Mouse (Mus musculus) kidney, postnatal 0 days (tissue): ENCODE results near the gene Cacna1c. TPM values are rescaled to one million over a fixed set of nuclear protein-coding genes. Genes with fewer than 3 reads are reported as not detected.

Source experiments
- ATAC-seq: fragments of 200-750 bp; cut with Nextera tagmentation; replicated peaks from 2 replicates; pipeline ENCODE4 v1.8.0; 2017; ENCODE audit warnings: low read depth, moderate number of reproducible peaks, moderate TSS enrichment, moderate library complexity; ENCODE audit not compliant: low FRiP score
- DNase-seq: peaks from one replicate; pipeline ENCODE4 v3.0.0-alpha.2; 2016; ENCODE audit warnings: low spot score
- H3K27ac ChIP-seq: fragments of 300-500 bp; sonication (generic); 2 replicates; pipeline ENCODE4 v1.5.1; 2014; ENCODE audit warnings: mild to moderate bottlenecking
- H3K27me3 ChIP-seq: fragments of 300-500 bp; sonication (generic); 2 replicates; pipeline ENCODE4 v1.6.1; 2014; ENCODE audit warnings: low read length, mixed read lengths; ENCODE audit not compliant: insufficient read depth
- H3K36me3 ChIP-seq: fragments of 300-500 bp; sonication (generic); 2 replicates; pipeline ENCODE4 v1.6.1; 2014; ENCODE audit warnings: low read length, mixed read lengths; ENCODE audit not compliant: insufficient read depth
- H3K4me1 ChIP-seq: fragments of 300-500 bp; sonication (generic); replicated peaks from 2 replicates; pipeline ENCODE4 v1.6.1; 2014; ENCODE audit warnings: antibody characterized with exemption, low read length, mixed read lengths; ENCODE audit not compliant: insufficient read depth
- H3K4me2 ChIP-seq: fragments of 300-500 bp; sonication (generic); 2 replicates; pipeline ENCODE4 v1.6.1; 2014; ENCODE audit warnings: mild to moderate bottlenecking, low read length, moderate library complexity, mixed read lengths
- H3K4me3 ChIP-seq: fragments of 300-500 bp; sonication (generic); replicated peaks from 2 replicates; pipeline ENCODE4 v1.5.1; 2014; ENCODE audit warnings: low read depth, low read length
- H3K9ac ChIP-seq: fragments of 300-500 bp; sonication (generic); 2 replicates; pipeline ENCODE4 v1.6.1; 2014; ENCODE audit warnings: low read depth, low read length
- H3K9me3 ChIP-seq: fragments of 300-500 bp; sonication (generic); replicated peaks from 2 replicates; pipeline ENCODE4 v1.6.1; 2016; ENCODE audit warnings: low read length, inconsistent platforms, mixed read lengths
- CTCF ChIP-seq: IDR thresholded peaks from 2 replicates; pipeline ENCODE4 v1.5.1; 2016; ENCODE audit warnings: antibody characterized with exemption, low read depth, mild to moderate bottlenecking, moderate library complexity
- WGBS: fragments of 180-500 bp; shearing (Covaris S2); extraction: QIAGEN DNeasy Blood & Tissue Kit; methylation state at CpG from one replicate; pipeline ENCODE4 v1.1.7; 2014; 5-methylcytosine and 5-hydroxymethylcytosine counted together
- polyA plus RNA-seq: library from polyadenylated mRNA; unstranded; fragments of >200 nt; fragmentation: Nextera tagmentation; extraction: Ambion mirVana; gene quantifications from 2 replicates; pipeline ENCODE4 v1.2.1, GENCODE M21; 2015

Cacna1c gene
- polyA plus RNA-seq, 1 experiment from 2014 or later, result 1.3 TPM

- 51% methylated on average over 8 of the region's 8 CpGs for WGBS
- H3K4me1 ChIP-seq, result no peaks in the 10 kb centered on the region
- no peaks in the 10 kb centered on the region for H3K9me3 ChIP-seq
- H3K27me3 ChIP-seq, result no peaks in the 10 kb centered on the region
- H3K27ac ChIP-seq, result no peak overlapping the region
- no peak for TF ChIP-seq CTCF
- DNase-seq (no peak), ATAC-seq (no peak)
- H3K9ac ChIP-seq, result no peak overlapping the region
- H3K4me2 ChIP-seq, result no peak overlapping the region
- H3K36me3 ChIP-seq, result no peaks in the 10 kb centered on the region
- H3K4me3 ChIP-seq, result no peak overlapping the region
Observed at GRCm38 (mm10) chr6:119047340-119047739, 148.9 kb downstream of the Cacna1c start.

GRCm38 (mm10) chr6:119045498-119045897 lies 150.7 kb downstream of the Cacna1c start:
- 87% methylated on average over 7 of the region's 7 CpGs for WGBS
- Histone ChIP-seq H3K4me3 (no peak overlapping the region), H3K9ac (no peak overlapping the region), H3K9me3 (no peaks in the 10 kb centered on the region), H3K4me2 (no peak overlapping the region), H3K27me3 (no peaks in the 10 kb centered on the region), H3K27ac (no peak overlapping the region), H3K4me1 (no peaks in the 10 kb centered on the region), H3K36me3 (no peaks in the 10 kb centered on the region)
- TF ChIP-seq CTCF, result no peak
- DNase-seq (no peak), ATAC-seq (no peak)

GRCm38 (mm10) chr6:119044148-119044547 lies 152.1 kb downstream of the Cacna1c start:
- no peak for ATAC-seq
- Histone ChIP-seq H3K4me1 (no peaks in the 10 kb centered on the region), H3K9ac (no peak overlapping the region), H3K27ac (no peak overlapping the region), H3K4me2 (no peak overlapping the region), H3K9me3 (no peaks in the 10 kb centered on the region), H3K4me3 (no peak overlapping the region), H3K27me3 (no peaks in the 10 kb centered on the region), H3K36me3 (no peaks in the 10 kb centered on the region)
- 67% methylated on average over 7 of the region's 7 CpGs for WGBS
- no peak for TF ChIP-seq CTCF
- no peak for DNase-seq

GRCm38 (mm10) chr6:119042803-119043202 lies 153.4 kb downstream of the Cacna1c start:
- ATAC-seq, result no peak

GRCm38 (mm10) chr6:119040961-119041360 lies 155.3 kb downstream of the Cacna1c start:
- ATAC-seq (no peak), DNase-seq (no peak)
- TF ChIP-seq CTCF, result no peak
- Histone ChIP-seq H3K4me1 (0 out of 2 replicates have a peak, but pooled peaks cover 4% of the 10 kb centered on the region), H3K27ac (no peak overlapping the region), H3K9me3 (no peaks in the 10 kb centered on the region), H3K9ac (no peak overlapping the region), H3K27me3 (no peaks in the 10 kb centered on the region), H3K36me3 (no peaks in the 10 kb centered on the region), H3K4me2 (no peak overlapping the region), H3K4me3 (no peak overlapping the region)
- WGBS, result 71% methylated on average over 7 of the region's 7 CpGs

More at GRCm38 (mm10) chr6:119042803-119043202, 153.4 kb downstream of the Cacna1c start:
- Histone ChIP-seq H3K27me3 (no peaks in the 10 kb centered on the region), H3K9ac (no peak overlapping the region), H3K36me3 (no peaks in the 10 kb centered on the region), H3K4me3 (no peak overlapping the region), H3K4me1 (no peaks in the 10 kb centered on the region), H3K9me3 (no peaks in the 10 kb centered on the region), H3K4me2 (no peak overlapping the region), H3K27ac (no peak overlapping the region)
- no peak for TF ChIP-seq CTCF
- WGBS, result 81% methylated on average over 3 of the region's 3 CpGs
- DNase-seq, result no peak

GRCm38 (mm10) chr6:119039815-119040214 lies 156.4 kb downstream of the Cacna1c start:
- whole genome bisulfite sequencing, result 77% methylated on average over 7 of the region's 7 CpGs
- no peaks in the 10 kb centered on the region for H3K27me3 ChIP-seq
- no peak for TF ChIP-seq CTCF
- no peak overlapping the region for H3K9ac ChIP-seq
- DNase-seq (no peak), ATAC-seq (no peak)
- no peaks in the 10 kb centered on the region for H3K36me3 ChIP-seq
- no peak overlapping the region for H3K4me3 ChIP-seq
- H3K27ac ChIP-seq, result no peak overlapping the region
- H3K4me1 ChIP-seq, result 0 out of 2 replicates have a peak, but pooled peaks cover 4% of the 10 kb centered on the region
- H3K9me3 ChIP-seq, result no peaks in the 10 kb centered on the region
- no peak overlapping the region for H3K4me2 ChIP-seq

- 0 out of 2 replicates have a peak, but pooled peaks cover 4% of the 10 kb centered on the region for H3K4me1 ChIP-seq
- WGBS, result 75% methylated on average over 5 of the region's 5 CpGs
- TF ChIP-seq CTCF, result no peak
Observed at GRCm38 (mm10) chr6:119039293-119039692, 156.9 kb downstream of the Cacna1c start.

More at GRCm38 (mm10) chr6:119039293-119039692, 156.9 kb downstream of the Cacna1c start:
- DNase-seq, result no peak
- Histone ChIP-seq H3K27ac (no peak overlapping the region), H3K9me3 (0 out of 2 replicates have a peak, but pooled peaks cover 4% of the 10 kb centered on the region), H3K36me3 (no peaks in the 10 kb centered on the region), H3K27me3 (no peaks in the 10 kb centered on the region), H3K4me2 (no peak overlapping the region), H3K9ac (no peak overlapping the region), H3K4me3 (no peak overlapping the region)
- ATAC-seq, result no peak
